Mouse (Mus musculus): ENCODE data around the gene D17H6S53E. TPM values are rescaled to one million over a fixed set of nuclear protein-coding genes. Genes with fewer than 3 reads are reported as not detected.

The D17H6S53E gene
- polyA plus RNA-seq, 1 experiment = 2.5 TPM

- no peak for TF ChIP-seq CTCF (IDR thresholded peaks at IDR 0.05; ENCODE audit: control insufficient read depth, insufficient read depth, insufficient replicate concordance, low read depth, low read length)
- no peak for TF ChIP-seq POLR2A (IDR thresholded peaks at IDR 0.05; ENCODE audit: control insufficient read depth, low read depth, low read length)
- Histone ChIP-seq H3K4me1 (ENCODE audit: control insufficient read depth, insufficient read depth, low read length) (peaks cover 2% of the 10 kb centered on the region; the same call in 1 of the 2 replicates), H3K27me3 (ENCODE audit: control insufficient read depth, insufficient read depth, low read length) (no peaks in the 10 kb centered on the region), H3K4me3 (ENCODE audit: control insufficient read depth, low read depth, low read length) (no peak overlapping the region), H3K27ac (ENCODE audit: control insufficient read depth, insufficient read depth, low read depth, low read length) (no peak overlapping the region), H3K36me3 (ENCODE audit: control insufficient read depth, insufficient read depth, low read length) (no peaks in the 10 kb centered on the region)
Measured at GRCm38 (mm10) chr17:35082841-35083576, 43.2 kb upstream of the D17H6S53E start.

DNA sequence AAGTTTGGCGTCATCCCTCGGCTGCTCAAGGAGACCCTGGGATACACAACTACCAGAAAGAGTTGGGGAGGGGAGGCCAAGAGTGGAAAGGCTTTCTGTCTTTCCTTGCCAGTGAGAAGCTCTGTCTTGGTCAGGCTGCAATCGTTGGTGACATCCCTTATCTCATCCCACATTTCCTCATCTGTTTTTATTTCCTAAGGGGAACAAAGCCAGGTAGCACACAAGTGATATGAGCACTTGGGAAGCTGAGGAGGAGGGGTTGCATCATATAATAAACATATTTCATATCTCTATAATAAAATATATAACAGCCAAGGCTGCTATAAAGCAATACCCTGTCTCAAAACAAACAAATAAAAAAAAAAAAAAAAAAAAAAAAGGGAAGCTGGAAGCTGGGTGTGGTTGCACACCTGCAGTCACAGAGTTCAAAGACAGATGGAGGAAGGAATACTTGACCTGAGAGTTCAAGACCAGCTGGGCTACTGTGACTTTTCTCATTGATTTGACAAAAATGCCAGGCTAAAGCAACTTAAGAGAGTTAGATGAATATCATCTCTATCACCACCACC lies 42.2 kb upstream of the D17H6S53E start:
- no peak overlapping the region for H3K4me3 ChIP-seq (ENCODE audit: control insufficient read depth, low read depth, low read length)
- no peak for TF ChIP-seq CTCF (IDR thresholded peaks at IDR 0.05; ENCODE audit: control insufficient read depth, insufficient read depth, insufficient replicate concordance, low read depth, low read length)
- no peak for TF ChIP-seq POLR2A (IDR thresholded peaks at IDR 0.05; ENCODE audit: control insufficient read depth, low read depth, low read length)
- no peaks in the 10 kb centered on the region for H3K36me3 ChIP-seq (ENCODE audit: control insufficient read depth, insufficient read depth, low read length)
- H3K27ac ChIP-seq (ENCODE audit: control insufficient read depth, insufficient read depth, low read depth, low read length) = no peak overlapping the region
- no peaks in the 10 kb centered on the region for H3K27me3 ChIP-seq (ENCODE audit: control insufficient read depth, insufficient read depth, low read length)
- peaks cover 2% of the 10 kb centered on the region; the same call in 1 of the 2 replicates for H3K4me1 ChIP-seq (ENCODE audit: control insufficient read depth, insufficient read depth, low read length)

- Histone ChIP-seq H3K27me3 (ENCODE audit: control insufficient read depth, insufficient read depth, low read length) (no peaks in the 10 kb centered on the region), H3K36me3 (ENCODE audit: control insufficient read depth, insufficient read depth, low read length) (no peaks in the 10 kb centered on the region), H3K4me3 (ENCODE audit: control insufficient read depth, low read depth, low read length) (no peak within 1 kb of the TSS), H3K27ac (ENCODE audit: control insufficient read depth, insufficient read depth, low read depth, low read length) (no peak within 1 kb of the TSS), H3K4me1 (ENCODE audit: control insufficient read depth, insufficient read depth, low read length) (peaks cover 4% of the 10 kb centered on the region; the same call in 1 of the 2 replicates)
- TF ChIP-seq CTCF (IDR thresholded peaks at IDR 0.05; ENCODE audit: control insufficient read depth, insufficient read depth, insufficient replicate concordance, low read depth, low read length) = no peak
- no peak for TF ChIP-seq POLR2A (IDR thresholded peaks at IDR 0.05; ENCODE audit: control insufficient read depth, low read depth, low read length)
Measured at GRCm38 (mm10) chr17:35085208-35085865, 40.8 kb upstream of the D17H6S53E start, which contains the start of gene Ly6g6f. Gene Ly6g6f, minus strand, starts transcription at chr17:35085610.

DNA sequence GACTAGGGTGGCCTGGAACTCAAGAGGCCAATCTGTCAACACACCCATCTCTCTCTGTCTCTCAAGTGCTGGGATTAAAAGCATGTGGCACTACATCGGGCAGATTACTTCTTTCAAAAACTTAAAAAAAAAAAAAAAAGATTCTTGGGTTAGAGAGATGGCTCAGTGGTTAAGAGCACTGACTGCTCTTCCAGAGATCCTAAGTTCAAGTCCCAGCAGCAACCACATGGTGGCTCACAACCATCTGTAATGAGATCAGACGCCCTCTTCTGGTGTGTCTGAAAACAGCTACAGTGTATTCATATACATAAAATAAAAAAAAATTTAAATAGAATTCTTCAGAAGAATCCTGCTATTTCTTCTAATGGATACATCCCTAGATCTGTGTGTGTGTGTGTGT lies 38.0 kb upstream of the D17H6S53E start:
- Histone ChIP-seq H3K4me3 (ENCODE audit: control insufficient read depth, low read depth, low read length) (no peak overlapping the region), H3K27me3 (ENCODE audit: control insufficient read depth, insufficient read depth, low read length) (no peaks in the 10 kb centered on the region), H3K4me1 (ENCODE audit: control insufficient read depth, insufficient read depth, low read length) (peaks cover 5% of the 10 kb centered on the region; the same call in 1 of the 2 replicates), H3K27ac (ENCODE audit: control insufficient read depth, insufficient read depth, low read depth, low read length) (no peak overlapping the region), H3K36me3 (ENCODE audit: control insufficient read depth, insufficient read depth, low read length) (no peaks in the 10 kb centered on the region; the same call in 1 of the 2 replicates)
- TF ChIP-seq CTCF (IDR thresholded peaks at IDR 0.05; ENCODE audit: control insufficient read depth, insufficient read depth, insufficient replicate concordance, low read depth, low read length) = no peak
- TF ChIP-seq POLR2A (IDR thresholded peaks at IDR 0.05; ENCODE audit: control insufficient read depth, low read depth, low read length) = no peak

- Histone ChIP-seq H3K27me3 (ENCODE audit: control insufficient read depth, insufficient read depth, low read length) (no peaks in the 10 kb centered on the region), H3K4me3 (ENCODE audit: control insufficient read depth, low read depth, low read length) (peak within 1 kb of the TSS; percentile 90), H3K27ac (ENCODE audit: control insufficient read depth, insufficient read depth, low read depth, low read length) (peak within 1 kb of the TSS; percentile 92), H3K4me1 (ENCODE audit: control insufficient read depth, insufficient read depth, low read length) (peaks cover 5% of the 10 kb centered on the region; the same call in 1 of the 2 replicates), H3K36me3 (ENCODE audit: control insufficient read depth, insufficient read depth, low read length) (no peaks in the 10 kb centered on the region; the same call in 1 of the 2 replicates)
- peak; percentile 90 for TF ChIP-seq POLR2A (IDR thresholded peaks at IDR 0.05; ENCODE audit: control insufficient read depth, low read depth, low read length)
- TF ChIP-seq CTCF (IDR thresholded peaks at IDR 0.05; ENCODE audit: control insufficient read depth, insufficient read depth, insufficient replicate concordance, low read depth, low read length) = no peak
Measured at GRCm38 (mm10) chr17:35088825-35089644, 37.1 kb upstream of the D17H6S53E start, which contains the start of gene Abhd16a. Gene Abhd16a, plus strand, starts transcription at chr17:35089263.

GRCm38 (mm10) chr17:35090166-35090932 lies 35.8 kb upstream of the D17H6S53E start:
- no peak overlapping the region for H3K4me3 ChIP-seq (ENCODE audit: control insufficient read depth, low read depth, low read length)
- H3K36me3 ChIP-seq (ENCODE audit: control insufficient read depth, insufficient read depth, low read length) = no peaks in the 10 kb centered on the region; the same call in 1 of the 2 replicates
- H3K4me1 ChIP-seq (ENCODE audit: control insufficient read depth, insufficient read depth, low read length) = peaks cover 5% of the 10 kb centered on the region; the same call in 1 of the 2 replicates
- H3K27ac ChIP-seq (ENCODE audit: control insufficient read depth, insufficient read depth, low read depth, low read length) = no peak overlapping the region
- no peak for TF ChIP-seq CTCF (IDR thresholded peaks at IDR 0.05; ENCODE audit: control insufficient read depth, insufficient read depth, insufficient replicate concordance, low read depth, low read length)
- no peaks in the 10 kb centered on the region for H3K27me3 ChIP-seq (ENCODE audit: control insufficient read depth, insufficient read depth, low read length)

Data from testis, adult 2 months (tissue).